Mouse (Mus musculus): ENCODE data around the gene Pdhx.

GRCm38 (mm10) chr2:103088099-103088498, 14.8 kb upstream of the Pdhx start:
- TF ChIP-seq CTCF (IDR thresholded peaks at IDR 0.05; ENCODE audit: insufficient read depth, low read depth, low read length) = no peak
- no peak for TF ChIP-seq POLR2A (IDR thresholded peaks at IDR 0.05; ENCODE audit: insufficient read depth, low read depth, low read length)
